Mouse (Mus musculus) heart, postnatal 10 days (tissue): ENCODE results near the gene Pald1. TPM values are rescaled to one million over a fixed set of nuclear protein-coding genes. Genes with fewer than 3 reads are reported as not detected.
A peak's percentile ranks its signal among the peaks of the same experiment; 100 is the strongest.

Source experiments
- DNase-seq, 2 experiments: peaks; one replicate each; pipeline ENCODE4 v3.0.0; 2021
- intact Hi-C: fragments of 180-260 bp; cut with DNase I; formaldehyde crosslinking; loops from one replicate; pipeline ENCODE4 v1.15.1; 2025
- total RNA-seq, 2 experiments: library from RNA; stranded (reverse); gene quantifications; 2 replicates each; pipeline ENCODE4 v1.2.3; 2021

Gene Pald1
- total RNA-seq, 2 experiments from 2014 or later: 43.3 to 44.7 TPM

GRCm38 (mm10) chr10:61372585-61372923, 10.8 kb downstream of the Pald1 start:
- no peak for DNase-seq
- intact Hi-C loops: no loop called here

- intact Hi-C loops: no loop called here
- DNase-seq: no peak
Measured at GRCm38 (mm10) chr10:61371884-61372584, 11.3 kb downstream of the Pald1 start.

- intact Hi-C loops: no loop called here
- peak; percentile 60 to 66 for DNase-seq
Measured at GRCm38 (mm10) chr10:61370273-61370979, 12.9 kb downstream of the Pald1 start.

GRCm38 (mm10) chr10:61369755-61370154, 13.6 kb downstream of the Pald1 start:
- intact Hi-C loops: no loop called here
- DNase-seq: no peak

- intact Hi-C loops: loop anchor here (2.0 kb wide), 1 partner anchor 17 kb away; the partner anchor contains the start of gene Pald1
- peak; percentile 61 to 71 for DNase-seq
Measured at GRCm38 (mm10) chr10:61365902-61366301, 17.4 kb downstream of the Pald1 start.

GRCm38 (mm10) chr10:61364431-61364830, 18.9 kb downstream of the Pald1 start:
- intact Hi-C loops: no loop called here
- DNase-seq: no peak

- intact Hi-C loops: no loop called here
- DNase-seq: peak in 1 of 2 experiments; percentile 67
Measured at GRCm38 (mm10) chr10:61362992-61363391, 20.3 kb downstream of the Pald1 start.

GRCm38 (mm10) chr10:61362483-61362882, 20.8 kb downstream of the Pald1 start:
- intact Hi-C loops: no loop called here
- no peak for DNase-seq

GRCm38 (mm10) chr10:61360667-61361066, 22.7 kb downstream of the Pald1 start:
- intact Hi-C loops: no loop called here
- no peak for DNase-seq

- no peak for DNase-seq
- intact Hi-C loops: no loop called here
Measured at GRCm38 (mm10) chr10:61359411-61359810, 23.9 kb downstream of the Pald1 start.

GRCm38 (mm10) chr10:61357658-61358057, 25.7 kb downstream of the Pald1 start:
- intact Hi-C loops: no loop called here
- peak; percentile 71 to 77 for DNase-seq

- DNase-seq: no peak
- intact Hi-C loops: no loop called here
Measured at GRCm38 (mm10) chr10:61356568-61356967, 26.8 kb downstream of the Pald1 start.

- intact Hi-C loops: no loop called here
- no peak for DNase-seq
Measured at GRCm38 (mm10) chr10:61356095-61356494, 27.2 kb downstream of the Pald1 start.

- intact Hi-C loops: no loop called here
- no peak for DNase-seq
Measured at GRCm38 (mm10) chr10:61355611-61356010, 27.7 kb downstream of the Pald1 start.

- DNase-seq: no peak
- intact Hi-C loops: no loop called here
Measured at GRCm38 (mm10) chr10:61351216-61351615, 32.1 kb downstream of the Pald1 start.

- no peak for DNase-seq
- intact Hi-C loops: loop anchor here (5.0 kb wide), 1 partner anchor 36 kb away; the partner anchor contains the start of gene Pald1
Measured at GRCm38 (mm10) chr10:61346374-61346773, 37.0 kb downstream of the Pald1 start.

- intact Hi-C loops: loop anchor here (2.0 to 5.0 kb wide), 2 partner anchors 37 to 258 kb away; partner anchors contain the start of gene Pald1
- peak in 1 of 2 experiments; percentile 38 for DNase-seq
Measured at GRCm38 (mm10) chr10:61345179-61345578, 38.2 kb downstream of the Pald1 start.

GRCm38 (mm10) chr10:61343950-61344349, 39.4 kb downstream of the Pald1 start:
- DNase-seq: peak; percentile 48 to 83
- intact Hi-C loops: loop anchor here (2.0 to 5.0 kb wide), 2 partner anchors 259 to 313 kb away; no protein-coding TSS in a partner anchor

GRCm38 (mm10) chr10:61342750-61343149, 40.6 kb downstream of the Pald1 start:
- intact Hi-C loops: loop anchor here (5.0 kb wide), 1 partner anchor 315 kb away; no protein-coding TSS in a partner anchor
- DNase-seq: no peak

- intact Hi-C loops: loop anchor here (1.0 to 5.0 kb wide), 2 partner anchors 58 to 316 kb away; no protein-coding TSS in a partner anchor
Measured at GRCm38 (mm10) chr10:61341557-61341956, 41.8 kb downstream of the Pald1 start.

GRCm38 (mm10) chr10:61341045-61341444, 42.3 kb downstream of the Pald1 start:
- no peak for DNase-seq
- intact Hi-C loops: loop anchor here (1.0 to 5.0 kb wide), 2 partner anchors 58 to 316 kb away; no protein-coding TSS in a partner anchor

More at GRCm38 (mm10) chr10:61341557-61341956, 41.8 kb downstream of the Pald1 start:
- peak; percentile 80 to 89 for DNase-seq
